In genomic region chr6:99732673-99733072, GRCm38 (mm10) we compare ENCODE assay signal across 22 mouse cellular contexts. TPM values are rescaled to one million over a fixed set of nuclear protein-coding genes. Genes with fewer than 3 reads are reported as not detected.
"Had no signal": no experiment of that assay in that cellular context is flagged by ENCODE, and none has a peak within 500 bp of the region (broad histone marks: within the 10 kb centered on the region; RNA-seq: fewer than 3 reads in every experiment).

No protein-coding gene starts in this region.

- H3K9me3 ChIP-seq: midbrain, embryonic 10.5 days; midbrain, embryonic 12.5 days; midbrain, embryonic 15.5 days; neural tube, embryonic 13.5 days; neural tube, embryonic 15.5 days; stomach, embryonic 15.5 days had no signal

- H3K4me2 ChIP-seq: lung, embryonic 14.5 days; midbrain, embryonic 12.5 days; midbrain, embryonic 15.5 days; neural tube, embryonic 13.5 days; neural tube, embryonic 15.5 days; stomach, embryonic 15.5 days had no signal

- H3K27ac ChIP-seq: midbrain, embryonic 10.5 days; midbrain, embryonic 12.5 days; midbrain, embryonic 15.5 days; neural tube, embryonic 13.5 days; neural tube, embryonic 15.5 days; stomach, embryonic 15.5 days; stomach, postnatal 0 days had no signal

- DNase-seq: lung, adult 18-20 months; lung, embryonic 14.5 days; lung, postnatal 10 days; lung, postnatal 4 days; retina, postnatal 1 day; right cerebral cortex, adult 18-20 months; right cerebral cortex, postnatal 25 days; thymus, adult 2 months; thymus, postnatal 25 days; thymus, postnatal 4 days had no signal

- ATAC-seq: midbrain, embryonic 15.5 days had no signal

- H3K4me3 ChIP-seq: midbrain, embryonic 10.5 days; midbrain, embryonic 12.5 days; midbrain, embryonic 15.5 days; myocyte; neural tube, embryonic 13.5 days; neural tube, embryonic 15.5 days; stomach, embryonic 15.5 days had no signal

- H3K27me3 ChIP-seq: midbrain, embryonic 15.5 days; stomach, embryonic 15.5 days had no signal

- H3K36me3 ChIP-seq: midbrain, embryonic 10.5 days; midbrain, embryonic 12.5 days; midbrain, embryonic 15.5 days; neural tube, embryonic 13.5 days; neural tube, embryonic 15.5 days; stomach, embryonic 15.5 days had no signal

- H3K4me1 ChIP-seq: midbrain, embryonic 12.5 days; midbrain, embryonic 15.5 days; neural tube, embryonic 13.5 days; neural tube, embryonic 15.5 days; stomach, embryonic 15.5 days had no signal

- H3K9ac ChIP-seq: lung, embryonic 14.5 days; midbrain, embryonic 12.5 days; midbrain, embryonic 15.5 days; neural tube, embryonic 13.5 days; neural tube, embryonic 15.5 days; stomach, embryonic 15.5 days had no signal

RNA-seq across cellular contexts. Expression of gene Prok2, which starts 6.5 kb away (rescaled TPM):
- total RNA-seq: megakaryocyte-erythroid progenitor cell, adult 5-6 weeks had no signal
- polyA plus RNA-seq: midbrain, embryonic 10.5 days; midbrain, embryonic 12.5 days; myocyte; neural tube, embryonic 11.5 days; neural tube, embryonic 13.5 days; spleen, adult 2 months; thymus, adult 2 months; urinary bladder, adult 2 months had no signal

RNA-seq across cellular contexts. Expression of gene Gpr27, which starts 40.2 kb away (rescaled TPM):
- total RNA-seq: megakaryocyte-erythroid progenitor cell, adult 5-6 weeks had no signal
- polyA plus RNA-seq: myocyte had no signal
